Mouse (Mus musculus): ENCODE data around the gene Ntng2. TPM values are rescaled to one million over a fixed set of nuclear protein-coding genes. Genes with fewer than 3 reads are reported as not detected.

The Ntng2 gene
- total RNA-seq, 1 experiment: 0.40 TPM

DNA sequence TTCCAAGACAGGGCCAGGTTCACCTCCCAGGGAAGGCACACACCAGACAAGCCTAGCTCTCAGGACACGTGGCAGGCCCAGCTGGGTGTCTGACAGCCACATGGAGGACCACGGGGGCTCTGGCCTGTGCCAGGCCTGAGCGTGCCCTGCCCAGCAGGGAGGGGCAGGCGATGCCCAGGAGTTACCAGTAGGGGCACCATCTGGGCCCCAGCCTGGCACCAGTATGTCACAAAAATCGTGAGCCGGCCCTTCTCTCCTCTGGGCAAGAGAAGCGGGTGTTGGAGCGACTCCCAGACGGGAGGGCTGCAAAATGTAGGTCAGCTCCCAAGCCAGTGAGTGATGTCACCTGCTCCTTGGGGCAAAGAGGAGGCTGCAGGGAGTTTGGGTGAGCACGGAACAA is 34.9 kb downstream of the Ntng2 start:
- no peak overlapping the region for H3K27ac ChIP-seq (ENCODE audit: insufficient read depth, low read depth, low read length, poor library complexity, severe bottlenecking)

DNA sequence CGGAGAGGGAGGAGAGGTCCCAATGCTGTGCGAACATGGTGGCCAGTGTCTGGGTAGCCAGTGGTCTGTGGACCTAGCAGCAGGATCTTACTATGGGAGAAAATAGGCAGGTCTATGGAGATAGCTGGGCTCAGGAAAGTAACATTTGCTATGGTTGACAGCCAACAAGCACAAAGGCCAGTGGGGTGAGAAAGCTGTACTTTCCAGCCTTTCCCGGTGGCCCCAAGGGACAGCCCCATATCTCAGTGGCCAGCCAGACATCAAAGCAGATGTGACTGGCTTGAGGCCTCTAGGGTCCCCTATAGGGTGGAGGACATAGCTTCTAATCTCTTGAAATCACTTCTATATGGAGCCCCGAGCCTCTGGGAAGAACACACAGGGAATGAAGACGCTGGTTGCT is 35.8 kb downstream of the Ntng2 start:
- H3K4me3 ChIP-seq (ENCODE audit: insufficient read depth in 1 of 2, low read depth in 1 of 2, low read length in 2 of 2, poor library complexity in 1 of 2, severe bottlenecking in 1 of 2): no peak overlapping the region
- in situ Hi-C loops (cut with MboI; ENCODE audit: low sequenced_read_pairs in 2 of 2, unreplicated experiment in 2 of 2): loop anchor here in 1 of 2 experiments (25.0 kb wide), 1 partner anchor 370 kb away; no protein-coding TSS in a partner anchor
- H3K36me3 ChIP-seq (ENCODE audit: control insufficient read depth, insufficient read depth, low read length, poor library complexity, severe bottlenecking): no peaks in the 10 kb centered on the region
- no peak overlapping the region for H3K9ac ChIP-seq (ENCODE audit: insufficient read depth, low read depth, low read length, poor library complexity, severe bottlenecking)
- no peak for DNase-seq (ENCODE audit: low read depth, low spot score)
- H3K9me3 ChIP-seq (ENCODE audit: control insufficient read depth, insufficient read depth, low read depth, low read length): no peaks in the 10 kb centered on the region
- TF ChIP-seq HCFC1 (IDR thresholded peaks at IDR 0.05; ENCODE audit: borderline replicate concordance, insufficient read depth, low read length) (no peak), MAFK (IDR thresholded peaks at IDR 0.05; ENCODE audit: insufficient read depth, low read depth, low read length) (no peak), ZNF384 (IDR thresholded peaks at IDR 0.05; ENCODE audit: low read depth, low read length) (no peak), CHD2 (IDR thresholded peaks at IDR 0.05; ENCODE audit: low read depth, low read length) (no peak), ZC3H11A (IDR thresholded peaks at IDR 0.05; ENCODE audit: borderline replicate concordance, low read depth, low read length) (no peak)
- H3K27ac ChIP-seq (ENCODE audit: insufficient read depth, low read depth, low read length, poor library complexity, severe bottlenecking): no peak overlapping the region
- no peaks in the 10 kb centered on the region for H3K4me1 ChIP-seq (ENCODE audit: control insufficient read depth in 2 of 2, insufficient read depth in 2 of 2, low read length in 2 of 2, poor library complexity in 1 of 2)

More for the DNA sequence above, 34.9 kb downstream of the Ntng2 start:
- H3K4me1 ChIP-seq (ENCODE audit: control insufficient read depth in 2 of 2, insufficient read depth in 2 of 2, low read length in 2 of 2, poor library complexity in 1 of 2): peaks cover 1 to 2% of the 10 kb centered on the region in 2 experiments; a peak in 1 of 4 replicates
- in situ Hi-C loops (cut with MboI; ENCODE audit: low sequenced_read_pairs in 2 of 2, unreplicated experiment in 2 of 2): loop anchor here in 1 of 2 experiments (25.0 kb wide), 1 partner anchor 369 kb away; no protein-coding TSS in a partner anchor
- H3K36me3 ChIP-seq (ENCODE audit: control insufficient read depth, insufficient read depth, low read length, poor library complexity, severe bottlenecking): no peaks in the 10 kb centered on the region
- H3K4me3 ChIP-seq (ENCODE audit: insufficient read depth in 1 of 2, low read depth in 1 of 2, low read length in 2 of 2, poor library complexity in 1 of 2, severe bottlenecking in 1 of 2): no peak overlapping the region
- H3K9me3 ChIP-seq (ENCODE audit: control insufficient read depth, insufficient read depth, low read depth, low read length): no peaks in the 10 kb centered on the region
- DNase-seq (ENCODE audit: low read depth, low spot score): no peak
- TF ChIP-seq ZNF384 (IDR thresholded peaks at IDR 0.05; ENCODE audit: low read depth, low read length): no peak
- TF ChIP-seq HCFC1 (IDR thresholded peaks at IDR 0.05; ENCODE audit: borderline replicate concordance, insufficient read depth, low read length): no peak
- no peak for TF ChIP-seq MAFK (IDR thresholded peaks at IDR 0.05; ENCODE audit: insufficient read depth, low read depth, low read length)
- no peak for TF ChIP-seq CHD2 (IDR thresholded peaks at IDR 0.05; ENCODE audit: low read depth, low read length)
- no peak for TF ChIP-seq ZC3H11A (IDR thresholded peaks at IDR 0.05; ENCODE audit: borderline replicate concordance, low read depth, low read length)
- no peak overlapping the region for H3K9ac ChIP-seq (ENCODE audit: insufficient read depth, low read depth, low read length, poor library complexity, severe bottlenecking)

DNA sequence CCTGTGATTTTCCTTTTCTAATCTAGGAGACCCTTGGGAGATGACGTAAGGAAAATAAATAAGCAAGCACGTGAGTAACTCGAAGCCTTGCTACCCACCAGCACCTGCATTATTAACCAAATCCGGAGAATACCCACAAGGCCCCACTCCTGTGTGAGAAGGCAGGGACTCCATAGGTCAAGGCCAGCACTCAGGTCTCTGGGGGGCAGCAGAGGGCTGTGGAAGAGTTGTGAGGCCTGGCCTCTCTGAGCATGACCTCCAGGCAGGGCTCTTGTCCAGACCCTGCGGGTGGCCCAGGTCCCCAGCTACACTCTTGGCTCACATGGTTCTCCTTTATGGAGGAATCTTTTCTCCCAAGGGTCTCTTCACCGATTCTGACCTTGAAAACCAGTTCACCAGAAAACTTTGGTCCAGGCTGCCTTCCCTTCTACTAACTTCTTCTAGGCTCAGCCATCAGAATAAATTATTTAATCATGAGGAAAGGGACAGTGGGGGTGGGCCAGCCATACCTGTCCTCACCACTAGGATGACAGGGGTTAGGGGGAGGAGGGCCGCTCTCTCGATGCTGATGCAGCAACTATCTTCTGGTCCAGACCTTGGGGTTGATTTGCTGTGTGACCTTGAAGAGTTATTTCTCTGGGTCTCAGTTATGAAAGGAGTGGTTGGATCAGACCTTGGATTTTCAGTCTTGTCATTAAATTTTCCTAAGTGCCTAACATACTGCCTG is 36.4 kb downstream of the Ntng2 start:
- Histone ChIP-seq H3K27ac (ENCODE audit: insufficient read depth, low read depth, low read length, poor library complexity, severe bottlenecking) (no peak overlapping the region), H3K36me3 (ENCODE audit: control insufficient read depth, insufficient read depth, low read length, poor library complexity, severe bottlenecking) (no peaks in the 10 kb centered on the region), H3K4me1 (ENCODE audit: control insufficient read depth in 2 of 2, insufficient read depth in 2 of 2, low read length in 2 of 2, poor library complexity in 1 of 2) (no peaks in the 10 kb centered on the region), H3K9me3 (ENCODE audit: control insufficient read depth, insufficient read depth, low read depth, low read length) (no peaks in the 10 kb centered on the region), H3K4me3 (ENCODE audit: insufficient read depth in 1 of 2, low read depth in 1 of 2, low read length in 2 of 2, poor library complexity in 1 of 2, severe bottlenecking in 1 of 2) (no peak overlapping the region), H3K9ac (ENCODE audit: insufficient read depth, low read depth, low read length, poor library complexity, severe bottlenecking) (no peak overlapping the region)
- TF ChIP-seq MAFK (IDR thresholded peaks at IDR 0.05; ENCODE audit: insufficient read depth, low read depth, low read length): peak; percentile 80
- TF ChIP-seq ZC3H11A (IDR thresholded peaks at IDR 0.05; ENCODE audit: borderline replicate concordance, low read depth, low read length): no peak
- no peak for DNase-seq (ENCODE audit: low read depth, low spot score)
- in situ Hi-C loops (cut with MboI; ENCODE audit: low sequenced_read_pairs in 2 of 2, unreplicated experiment in 2 of 2): loop anchor here in 1 of 2 experiments (25.0 kb wide), 1 partner anchor 371 kb away; no protein-coding TSS in a partner anchor

DNA sequence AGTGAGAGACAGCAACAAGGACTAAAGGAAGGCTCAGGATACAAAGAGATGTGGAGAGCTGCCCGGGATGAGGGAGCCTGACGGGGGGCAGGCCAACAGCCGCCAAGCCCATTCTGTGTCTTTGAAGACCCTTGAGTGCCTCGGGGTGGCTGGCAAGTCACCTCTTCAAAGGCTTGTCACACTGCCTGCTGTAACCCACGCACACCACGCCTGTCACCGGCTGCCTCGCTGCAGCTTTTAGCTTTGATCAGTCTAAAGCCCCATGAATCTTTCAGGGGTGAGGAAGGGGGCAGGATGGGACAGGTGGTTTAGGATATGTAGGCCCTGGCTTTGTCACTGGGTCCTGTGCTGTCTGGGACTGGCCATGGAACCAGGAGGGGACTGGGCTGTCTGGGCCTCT is 46.6 kb downstream of the Ntng2 start:
- no peak overlapping the region for H3K9ac ChIP-seq (ENCODE audit: insufficient read depth, low read depth, low read length, poor library complexity, severe bottlenecking)
- no peak overlapping the region for H3K27ac ChIP-seq (ENCODE audit: insufficient read depth, low read depth, low read length, poor library complexity, severe bottlenecking)
- no peak for DNase-seq (ENCODE audit: low read depth, low spot score)
- TF ChIP-seq ZNF384 (IDR thresholded peaks at IDR 0.05; ENCODE audit: low read depth, low read length) (no peak), HCFC1 (IDR thresholded peaks at IDR 0.05; ENCODE audit: borderline replicate concordance, insufficient read depth, low read length) (no peak), CHD2 (IDR thresholded peaks at IDR 0.05; ENCODE audit: low read depth, low read length) (no peak), MAFK (IDR thresholded peaks at IDR 0.05; ENCODE audit: insufficient read depth, low read depth, low read length) (no peak), ZC3H11A (IDR thresholded peaks at IDR 0.05; ENCODE audit: borderline replicate concordance, low read depth, low read length) (no peak)
- in situ Hi-C loops (cut with MboI; ENCODE audit: low sequenced_read_pairs in 2 of 2, unreplicated experiment in 2 of 2): loop anchor here in 1 of 2 experiments (25.0 kb wide), 1 partner anchor 381 kb away; no protein-coding TSS in a partner anchor
- H3K9me3 ChIP-seq (ENCODE audit: control insufficient read depth, insufficient read depth, low read depth, low read length): no peaks in the 10 kb centered on the region
- no peaks in the 10 kb centered on the region for H3K36me3 ChIP-seq (ENCODE audit: control insufficient read depth, insufficient read depth, low read length, poor library complexity, severe bottlenecking)
- peaks cover 0 to 2% of the 10 kb centered on the region in 2 experiments; a peak in 1 of 4 replicates for H3K4me1 ChIP-seq (ENCODE audit: control insufficient read depth in 2 of 2, insufficient read depth in 2 of 2, low read length in 2 of 2, poor library complexity in 1 of 2)
- H3K4me3 ChIP-seq (ENCODE audit: insufficient read depth in 1 of 2, low read depth in 1 of 2, low read length in 2 of 2, poor library complexity in 1 of 2, severe bottlenecking in 1 of 2): no peak overlapping the region

Measured in ES-E14 (cell line).